Mouse (Mus musculus): ENCODE results near the gene St8sia6. TPM values are rescaled to one million over a fixed set of nuclear protein-coding genes. Genes with fewer than 3 reads are reported as not detected.
A peak's percentile ranks its signal among the peaks of the same experiment; 100 is the strongest.

The St8sia6 gene
- total RNA-seq (2021) = under 1 TPM; 0.48 to 0.59 TPM
- long read RNA-seq, experiment 1, partial matches to known transcripts = 0 of 1 reads
- long read RNA-seq, experiment 1, other reads (novel, unspliced or antisense) = 1 of 1 reads
- long read RNA-seq, experiment 2, full-length matches to known transcripts = 1 of 1 reads
- long read RNA-seq, experiment 2, partial matches to known transcripts = 0 of 1 reads
- long read RNA-seq, experiment 2, other reads (novel, unspliced or antisense) = 0 of 1 reads

- Histone ChIP-seq H3K4me3 (peak within 1 kb of the TSS; percentile 71), H3K27ac (peak within 1 kb of the TSS; percentile 46; the same call in 1 of the 2 replicates)
- DNase-seq = no peak
- no peak for TF ChIP-seq CTCF (IDR thresholded peaks at IDR 0.05)
- intact Hi-C loops (cut with DNase I) = no loop called here
These were observed at the start of gene St8sia6 for GRCm38 (mm10) chr2:13793969-13794363. Gene St8sia6 (minus strand): TSS chr2:13794064.

GRCm38 (mm10) chr2:13836310-13836709 lies 42.4 kb upstream of the St8sia6 start:
- intact Hi-C loops (cut with DNase I) = no loop called here
- no peak for TF ChIP-seq CTCF (IDR thresholded peaks at IDR 0.05)
- H3K27ac ChIP-seq = no peak overlapping the region
- no peak overlapping the region for H3K4me3 ChIP-seq
- DNase-seq = no peak

GRCm38 (mm10) chr2:13834989-13835388 lies 41.1 kb upstream of the St8sia6 start:
- DNase-seq = no peak
- Histone ChIP-seq H3K27ac (no peak overlapping the region), H3K4me3 (no peak overlapping the region)
- no peak for TF ChIP-seq CTCF (IDR thresholded peaks at IDR 0.05)
- intact Hi-C loops (cut with DNase I) = no loop called here

- Histone ChIP-seq H3K4me3 (no peak overlapping the region), H3K27ac (no peak overlapping the region)
- intact Hi-C loops (cut with DNase I) = no loop called here
- no peak for TF ChIP-seq CTCF (IDR thresholded peaks at IDR 0.05)
- DNase-seq = no peak
These were observed 22.8 kb upstream of the St8sia6 start for GRCm38 (mm10) chr2:13816645-13817044.

GRCm38 (mm10) chr2:13808593-13808992 lies 14.7 kb upstream of the St8sia6 start:
- no peak for DNase-seq
- TF ChIP-seq CTCF (IDR thresholded peaks at IDR 0.05) = no peak
- intact Hi-C loops (cut with DNase I) = no loop called here
- Histone ChIP-seq H3K27ac (no peak overlapping the region), H3K4me3 (no peak overlapping the region)

- no peak for DNase-seq
- intact Hi-C loops (cut with DNase I) = no loop called here
- H3K4me3 ChIP-seq = no peak overlapping the region
These were observed 14.1 kb upstream of the St8sia6 start for GRCm38 (mm10) chr2:13808008-13808407.

GRCm38 (mm10) chr2:13806120-13806519 lies 12.3 kb upstream of the St8sia6 start:
- intact Hi-C loops (cut with DNase I) = no loop called here
- peak; percentile 11; the same call in 1 of the 2 replicates for TF ChIP-seq CTCF (IDR thresholded peaks at IDR 0.05)
- no peak overlapping the region for H3K27ac ChIP-seq
- DNase-seq = no peak
- H3K4me3 ChIP-seq = no peak overlapping the region

More at GRCm38 (mm10) chr2:13808008-13808407, 14.1 kb upstream of the St8sia6 start:
- TF ChIP-seq CTCF (IDR thresholded peaks at IDR 0.05) = no peak
- H3K27ac ChIP-seq = no peak overlapping the region

- DNase-seq = no peak
- no peak overlapping the region for H3K4me3 ChIP-seq
- intact Hi-C loops (cut with DNase I) = no loop called here
- no peak for TF ChIP-seq CTCF (IDR thresholded peaks at IDR 0.05)
- no peak overlapping the region for H3K27ac ChIP-seq
These were observed 6.8 kb upstream of the St8sia6 start for GRCm38 (mm10) chr2:13800639-13801038.

- Histone ChIP-seq H3K4me3 (no peak overlapping the region), H3K27ac (no peak overlapping the region)
- no peak for DNase-seq
- no peak for TF ChIP-seq CTCF (IDR thresholded peaks at IDR 0.05)
- intact Hi-C loops (cut with DNase I) = no loop called here
These were observed 582 bp upstream of the St8sia6 start for GRCm38 (mm10) chr2:13794446-13794845.

- no peak for TF ChIP-seq CTCF (IDR thresholded peaks at IDR 0.05)
- intact Hi-C loops (cut with DNase I) = no loop called here
- peak; percentile 27 for DNase-seq
- Histone ChIP-seq H3K27ac (peak overlapping the region; percentile 46; the same call in 1 of the 2 replicates), H3K4me3 (peak overlapping the region; percentile 71)
These were observed 553 bp downstream of the St8sia6 start for GRCm38 (mm10) chr2:13793054-13793968.

GRCm38 (mm10) chr2:13792256-13793005 lies 1.4 kb downstream of the St8sia6 start:
- Histone ChIP-seq H3K27ac (no peak overlapping the region), H3K4me3 (peak overlapping the region; percentile 71)
- TF ChIP-seq CTCF (IDR thresholded peaks at IDR 0.05) = no peak
- no peak for DNase-seq
- intact Hi-C loops (cut with DNase I) = no loop called here

- Histone ChIP-seq H3K27ac (no peak overlapping the region), H3K4me3 (no peak overlapping the region)
- no peak for TF ChIP-seq CTCF (IDR thresholded peaks at IDR 0.05)
- intact Hi-C loops (cut with DNase I) = no loop called here
- no peak for DNase-seq
These were observed 2.3 kb downstream of the St8sia6 start for GRCm38 (mm10) chr2:13791598-13791997.

Data from gastrocnemius, adult 2 months (tissue).